Mouse (Mus musculus) adrenal gland, postnatal 4 days (tissue): Measurements from ENCODE around the gene 1700019N19Rik. TPM values are rescaled to one million over a fixed set of nuclear protein-coding genes. Genes with fewer than 3 reads are reported as not detected.

ENCODE experiments used
- total RNA-seq, 2 experiments: library from RNA; stranded (reverse); gene quantifications; 2 replicates each; pipeline ENCODE4 v1.2.3; 2021

The 1700019N19Rik gene
- total RNA-seq, 2 experiments from 2014 or later: 0.42 TPM; not detected in 1

Other genes with a start within 250 kb of the 1700019N19Rik start
- 1 to 10 TPM in 1 of 2 experiments, not detected in 1; 3.0 TPM for gene Pnlip, start 142.0 kb downstream of the 1700019N19Rik start, total RNA-seq
- 1,000 to 10,000 TPM in 1 of 2 experiments, 1 to 10 TPM in 1; 3.4 to 2,030 TPM for gene Pnliprp1, start 65.6 kb downstream of the 1700019N19Rik start, total RNA-seq
- 10 to 100 TPM in 1 of 2 experiments, not detected in 1; 67.8 TPM for gene Pnliprp2, start 34.7 kb downstream of the 1700019N19Rik start, total RNA-seq
- gene Eno4, start 149.0 kb upstream of the 1700019N19Rik start, total RNA-seq: under 1 TPM; 0.31 to 0.45 TPM
- gene Hspa12a, start 149.2 kb upstream of the 1700019N19Rik start, total RNA-seq: 10 to 100 TPM; 76.5 to 78.5 TPM